Mouse (Mus musculus): ENCODE measurements around the gene Neu3. TPM values are rescaled to one million over a fixed set of nuclear protein-coding genes. Genes with fewer than 3 reads are reported as not detected.
"Not testable (repeated sequence)": the region's sequence is repeated elsewhere in the genome, so short reads cannot be mapped to it uniquely, and the experiment has no call there.

Neu3 gene
- polyA plus RNA-seq, 1 experiment from 2014 or later: 2.7 TPM

DNA sequence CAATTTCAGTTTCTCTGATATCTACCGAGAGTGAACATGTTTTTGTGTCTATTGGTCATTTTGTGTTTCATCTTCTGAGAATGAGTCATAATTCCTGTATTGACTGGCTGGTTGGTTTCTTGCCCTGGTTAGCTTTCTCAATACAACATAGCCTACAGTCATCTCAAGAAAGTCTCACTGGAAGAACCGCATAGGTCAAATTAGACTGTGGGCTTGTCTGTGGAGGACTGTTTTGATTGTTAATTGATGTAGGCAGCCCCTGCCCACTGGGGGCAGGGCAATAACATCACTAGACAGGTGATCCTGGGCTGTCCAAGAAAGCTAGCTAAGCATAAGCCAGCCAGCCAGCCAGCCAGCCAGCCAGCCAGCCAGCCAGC, 5.6 kb upstream of the Neu3 start:
- Histone ChIP-seq H3K4me2 (no peak overlapping the region), H3K9me3 (no peaks in the 10 kb centered on the region), H3K9ac (replicated peaks) (no peak overlapping the region), H3K4me3 (replicated peaks) (no peak overlapping the region), H3K27me3 (no peaks in the 10 kb centered on the region), H3K36me3 (peaks cover 28% of the 10 kb centered on the region), H3K27ac (no peak overlapping the region), H3K4me1 (replicated peaks) (peaks cover 21% of the 10 kb centered on the region)
- no peak for ATAC-seq (ENCODE audit: insufficient number of reproducible peaks, insufficient read depth, low FRiP score, low TSS enrichment, low read depth)
- 95% methylated on average over 2 of the region's 2 CpGs for WGBS

DNA sequence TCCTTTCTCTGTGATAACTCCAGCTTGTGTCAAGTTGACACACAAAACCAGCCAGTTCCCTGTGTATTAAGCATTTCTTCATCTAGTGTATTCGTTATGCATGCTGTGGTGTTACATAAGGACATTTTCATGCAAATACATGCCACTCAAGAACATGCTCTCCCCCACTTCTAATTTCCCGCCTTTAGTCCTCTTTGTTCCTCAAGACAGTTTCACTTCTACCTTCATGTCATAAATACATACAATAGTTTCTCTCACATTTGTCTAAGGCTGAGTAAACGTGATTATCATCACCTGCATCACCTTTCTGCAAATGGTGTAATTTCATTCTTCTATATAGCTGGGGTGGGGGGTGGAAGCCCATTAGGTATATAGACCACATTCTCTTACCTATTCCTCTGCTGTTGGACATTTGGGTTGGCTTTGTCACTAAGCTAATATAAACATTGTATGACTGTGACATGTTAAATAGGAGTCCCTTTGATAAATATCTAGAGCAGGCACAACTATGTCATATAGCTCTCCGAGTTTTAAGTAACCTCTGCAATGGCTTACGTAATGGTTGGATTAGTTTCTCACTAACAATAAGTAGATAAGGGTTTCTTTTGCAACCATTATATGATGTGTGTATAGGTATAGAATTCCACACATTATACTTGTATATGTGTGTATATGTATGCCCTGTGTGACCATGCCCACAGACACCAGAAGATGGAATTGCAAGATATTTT, 5.1 kb upstream of the Neu3 start:
- H3K27me3 ChIP-seq: no peaks in the 10 kb centered on the region
- no peaks in the 10 kb centered on the region for H3K9me3 ChIP-seq
- H3K36me3 ChIP-seq: peaks cover 22% of the 10 kb centered on the region
- H3K4me2 ChIP-seq: no peak overlapping the region
- H3K4me3 ChIP-seq (replicated peaks): no peak overlapping the region
- no peak overlapping the region for H3K27ac ChIP-seq
- peaks cover 16% of the 10 kb centered on the region for H3K4me1 ChIP-seq (replicated peaks)
- no peak overlapping the region for H3K9ac ChIP-seq (replicated peaks)
- WGBS: 87% methylated on average over 5 of the region's 5 CpGs
- ATAC-seq (ENCODE audit: insufficient number of reproducible peaks, insufficient read depth, low FRiP score, low TSS enrichment, low read depth): no peak

DNA sequence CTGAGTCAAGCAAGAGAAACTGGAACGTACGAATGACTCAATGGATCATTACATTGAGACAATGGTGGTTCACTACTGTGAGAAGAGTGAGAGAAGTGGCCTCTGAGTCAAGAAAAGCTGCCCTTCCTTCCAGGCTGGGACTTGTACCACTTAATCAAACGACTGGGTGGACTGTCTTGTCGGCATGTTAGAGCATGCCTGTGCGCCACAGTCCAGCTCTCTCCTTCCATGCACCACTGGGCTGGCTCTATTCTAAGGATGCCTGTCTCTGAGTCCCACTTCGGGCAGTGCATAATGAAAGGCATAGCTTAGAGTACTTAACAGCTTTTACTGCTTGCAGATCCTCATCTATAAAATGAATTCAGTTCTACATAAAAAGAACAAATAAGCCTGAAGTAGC, 2.1 kb downstream of the Neu3 start:
- 71% methylated on average over 6 of the region's 6 CpGs for whole genome bisulfite sequencing
- H3K27ac ChIP-seq: no peak overlapping the region
- no peaks in the 10 kb centered on the region for H3K36me3 ChIP-seq

DNA sequence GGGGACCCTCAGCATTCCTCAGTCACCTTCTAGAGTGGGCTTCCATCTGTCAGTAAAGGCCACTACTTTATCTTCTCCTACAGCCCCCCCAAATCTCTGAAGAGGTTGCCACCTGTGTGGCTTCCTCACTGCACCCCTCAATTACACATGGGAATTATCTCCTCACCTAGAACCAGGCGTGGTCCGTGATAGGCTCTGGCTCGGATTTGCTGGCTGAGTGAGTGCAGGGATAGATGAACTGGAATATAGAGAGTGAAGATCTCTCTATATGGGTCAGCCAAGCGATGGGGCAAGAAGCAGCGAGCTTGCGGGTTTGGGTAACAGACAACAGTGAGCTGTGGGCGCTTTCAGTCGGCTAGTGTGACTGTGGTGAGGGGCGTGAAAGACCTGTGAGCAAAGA, 2.7 kb downstream of the Neu3 start:
- no peaks in the 10 kb centered on the region; the same call in 1 of the 2 replicates for H3K27me3 ChIP-seq
- no peak overlapping the region for H3K9ac ChIP-seq (replicated peaks)
- H3K4me2 ChIP-seq: no peak overlapping the region
- no peak overlapping the region for H3K27ac ChIP-seq
- no peaks in the 10 kb centered on the region for H3K36me3 ChIP-seq
- 0 out of 2 replicates have a peak, but pooled peaks cover 2% of the 10 kb centered on the region for H3K4me1 ChIP-seq (replicated peaks)
- no peak for ATAC-seq (ENCODE audit: insufficient number of reproducible peaks, insufficient read depth, low FRiP score, low TSS enrichment, low read depth)
- no peaks in the 10 kb centered on the region for H3K9me3 ChIP-seq
- WGBS: 83% methylated on average over 9 of the region's 9 CpGs
- no peak overlapping the region for H3K4me3 ChIP-seq (replicated peaks)

More for the DNA sequence above, 2.1 kb downstream of the Neu3 start:
- Histone ChIP-seq H3K4me1 (replicated peaks) (0 out of 2 replicates have a peak, but pooled peaks cover 2% of the 10 kb centered on the region), H3K9ac (replicated peaks) (no peak overlapping the region), H3K9me3 (no peaks in the 10 kb centered on the region), H3K4me2 (no peak overlapping the region), H3K4me3 (replicated peaks) (no peak overlapping the region), H3K27me3 (no peaks in the 10 kb centered on the region; the same call in 1 of the 2 replicates)
- ATAC-seq (ENCODE audit: insufficient number of reproducible peaks, insufficient read depth, low FRiP score, low TSS enrichment, low read depth): no peak

DNA sequence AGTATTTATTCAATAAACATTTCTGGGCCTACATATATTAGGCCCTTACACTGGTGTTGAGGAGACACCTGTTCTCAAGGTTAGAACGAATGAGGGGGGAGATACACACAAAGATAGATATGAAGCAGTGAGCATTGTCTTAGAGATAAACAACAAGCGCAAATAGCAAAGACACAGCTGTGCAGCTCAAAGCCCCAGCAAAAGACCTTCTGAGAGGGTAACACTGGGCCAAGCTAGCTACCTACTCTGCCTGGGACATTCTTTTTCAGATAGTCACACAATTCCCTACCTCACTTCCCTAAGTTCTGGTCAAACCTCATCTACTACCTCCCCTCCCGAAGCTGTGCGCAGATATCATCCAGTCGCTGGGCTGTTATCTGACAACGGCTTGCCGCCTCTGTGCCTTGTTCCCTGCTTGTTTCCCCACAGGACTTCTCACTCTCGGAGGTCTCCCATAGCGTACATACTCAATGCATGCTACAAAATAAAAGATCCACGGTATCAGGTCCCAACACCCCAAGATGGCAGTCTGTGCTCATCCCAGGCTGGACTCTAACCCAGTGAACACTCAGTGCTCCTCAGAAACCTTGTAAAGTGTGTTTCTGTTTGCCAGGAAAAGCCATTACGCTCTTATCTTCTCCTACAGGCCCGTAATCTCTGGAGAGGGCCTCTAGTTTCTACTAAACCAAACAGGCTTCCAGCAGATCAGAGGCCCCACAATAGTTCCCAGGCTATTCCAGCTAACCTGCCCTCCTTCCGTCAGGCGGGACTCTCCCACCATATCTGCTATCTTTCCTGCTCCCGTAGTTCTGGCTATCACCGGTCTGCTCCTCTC, 3.4 kb downstream of the Neu3 start:
- H3K4me3 ChIP-seq (replicated peaks): no peak overlapping the region
- no peak overlapping the region for H3K4me2 ChIP-seq
- no peak overlapping the region for H3K9ac ChIP-seq (replicated peaks)
- H3K9me3 ChIP-seq: no peaks in the 10 kb centered on the region
- no peaks in the 10 kb centered on the region for H3K36me3 ChIP-seq
- no peak overlapping the region for H3K27ac ChIP-seq
- 0 out of 2 replicates have a peak, but pooled peaks cover 2% of the 10 kb centered on the region for H3K4me1 ChIP-seq (replicated peaks)
- no peaks in the 10 kb centered on the region; the same call in 1 of the 2 replicates for H3K27me3 ChIP-seq
- 81% methylated on average over 16 of the region's 16 CpGs for WGBS
- no peak for ATAC-seq (ENCODE audit: insufficient number of reproducible peaks, insufficient read depth, low FRiP score, low TSS enrichment, low read depth)

DNA sequence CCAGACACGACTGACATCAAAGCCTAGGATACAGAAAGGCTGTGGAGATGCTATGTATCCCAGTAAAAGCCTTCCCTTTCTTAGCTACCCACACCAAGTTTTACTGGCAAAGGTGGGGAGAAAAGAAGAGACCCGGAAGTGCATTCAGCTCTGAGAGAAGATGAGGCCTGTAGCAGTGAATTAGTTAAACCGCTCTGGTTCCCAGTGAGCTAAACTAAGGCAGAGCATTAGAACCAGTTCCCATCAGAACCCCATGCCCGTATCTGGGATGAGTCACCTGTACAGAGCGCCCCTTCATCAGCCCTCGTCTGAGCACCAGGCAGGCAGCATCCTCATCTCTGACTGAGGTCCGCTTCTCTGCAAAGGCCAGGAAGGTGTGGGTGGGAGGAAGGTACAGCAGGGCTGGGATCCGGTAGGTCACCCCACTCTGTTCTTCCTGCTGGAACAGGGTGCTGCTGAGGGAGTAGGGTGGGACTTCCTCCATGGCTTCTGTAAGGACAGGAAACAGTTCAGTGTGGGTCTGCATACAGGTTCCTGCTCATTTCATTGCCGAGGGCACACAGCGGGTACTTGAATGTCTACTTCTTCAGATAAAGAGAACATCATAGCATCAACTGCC, 5.1 kb downstream of the Neu3 start:
- Histone ChIP-seq H3K27me3 (no peaks in the 10 kb centered on the region; the same call in 1 of the 2 replicates), H3K4me2 (no peak overlapping the region), H3K4me3 (replicated peaks) (no peak overlapping the region), H3K36me3 (no peaks in the 10 kb centered on the region), H3K9ac (replicated peaks) (no peak overlapping the region), H3K9me3 (no peaks in the 10 kb centered on the region), H3K4me1 (replicated peaks) (0 out of 2 replicates have a peak, but pooled peaks cover 2% of the 10 kb centered on the region), H3K27ac (no peak overlapping the region)
- ATAC-seq (ENCODE audit: insufficient number of reproducible peaks, insufficient read depth, low FRiP score, low TSS enrichment, low read depth): no peak
- WGBS: 85% methylated on average over 10 of the region's 10 CpGs

DNA sequence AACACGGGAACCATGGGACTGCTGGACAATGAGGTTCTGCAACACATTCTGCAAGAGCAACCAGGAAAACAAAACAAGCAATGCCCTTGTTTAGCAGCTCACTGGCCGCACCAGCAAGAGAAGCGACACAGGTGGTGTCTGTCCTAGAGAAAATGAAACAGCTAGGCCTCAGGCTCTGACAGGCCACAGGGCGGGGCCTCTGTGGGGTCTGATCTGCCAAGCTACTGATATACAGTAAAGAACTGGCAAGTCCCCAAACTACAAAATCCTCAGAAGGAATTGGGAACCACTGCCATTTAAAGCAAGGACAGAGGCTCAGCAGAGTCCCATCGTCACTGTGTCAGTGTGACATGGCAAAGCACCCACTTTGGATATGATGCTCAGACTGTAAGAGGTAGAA, 5.8 kb downstream of the Neu3 start:
- H3K27me3 ChIP-seq: no peaks in the 10 kb centered on the region; the same call in 1 of the 2 replicates
- H3K4me1 ChIP-seq (replicated peaks): no peaks in the 10 kb centered on the region
- H3K4me2 ChIP-seq: no peak overlapping the region
- H3K9ac ChIP-seq (replicated peaks): no peak overlapping the region
- no peak for ATAC-seq (ENCODE audit: insufficient number of reproducible peaks, insufficient read depth, low FRiP score, low TSS enrichment, low read depth)
- no peak overlapping the region for H3K4me3 ChIP-seq (replicated peaks)
- no peak overlapping the region for H3K27ac ChIP-seq
- no peaks in the 10 kb centered on the region for H3K9me3 ChIP-seq
- H3K36me3 ChIP-seq: no peaks in the 10 kb centered on the region
- 89% methylated on average over 5 of the region's 5 CpGs for WGBS

DNA sequence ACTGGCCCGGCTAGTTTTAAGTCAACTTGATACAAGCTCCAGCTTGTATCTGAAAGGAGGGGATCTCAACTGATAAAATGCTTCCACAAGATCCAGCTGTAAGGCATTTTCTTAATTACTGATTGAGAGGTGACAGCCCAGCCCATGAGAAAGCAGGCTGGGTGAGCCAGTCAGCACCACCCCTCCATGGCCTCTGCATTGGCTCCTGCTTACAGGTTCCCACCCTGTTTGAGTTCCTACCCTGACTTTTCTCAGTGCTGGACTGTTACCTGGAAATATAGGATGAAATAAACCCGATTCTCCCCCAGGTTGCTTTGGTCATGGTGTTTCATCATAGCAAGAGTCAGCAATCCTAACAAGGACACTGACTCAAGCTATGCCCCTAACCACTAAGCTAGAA, 6.3 kb downstream of the Neu3 start:
- H3K27me3 ChIP-seq: no peaks in the 10 kb centered on the region; the same call in 1 of the 2 replicates
- no peaks in the 10 kb centered on the region for H3K9me3 ChIP-seq
- H3K4me1 ChIP-seq (replicated peaks): no peaks in the 10 kb centered on the region
- H3K27ac ChIP-seq: no peak overlapping the region
- no peaks in the 10 kb centered on the region for H3K36me3 ChIP-seq
- H3K9ac ChIP-seq (replicated peaks): no peak overlapping the region
- no peak for ATAC-seq (ENCODE audit: insufficient number of reproducible peaks, insufficient read depth, low FRiP score, low TSS enrichment, low read depth)
- H3K4me2 ChIP-seq: no peak overlapping the region
- no peak overlapping the region for H3K4me3 ChIP-seq (replicated peaks)
- WGBS: 86% methylated on average over 2 of the region's 2 CpGs

DNA sequence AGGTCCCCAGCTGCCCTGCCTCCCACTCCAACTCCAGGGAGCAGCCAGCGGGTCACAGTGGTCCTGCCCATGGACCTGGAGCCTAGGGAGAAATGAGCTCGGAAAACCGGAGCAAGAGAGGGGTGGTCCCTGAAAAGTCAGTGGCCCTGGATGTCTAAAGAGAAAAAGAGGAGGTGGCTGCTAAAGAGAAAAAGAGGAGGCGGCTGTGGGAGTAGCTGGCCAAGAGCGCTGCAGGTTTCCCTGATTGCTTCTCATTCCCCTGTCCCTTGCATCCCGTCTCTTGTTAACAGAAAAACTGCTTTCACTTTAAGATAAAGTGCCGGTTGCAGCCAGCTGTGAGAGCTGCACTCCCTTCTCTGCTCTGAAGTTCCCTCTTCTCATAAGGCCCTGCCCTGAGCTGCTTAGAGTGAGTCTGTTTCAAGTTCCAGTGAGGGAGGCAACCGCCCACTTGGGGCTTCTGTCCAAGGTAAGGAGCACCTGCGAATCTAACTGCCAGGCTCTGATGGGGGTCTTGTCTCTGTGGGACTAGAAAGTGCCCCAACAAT, 10.0 kb downstream of the Neu3 start:
- not testable (repeated sequence) for H3K4me2 ChIP-seq; H3K27me3 ChIP-seq; H3K27ac ChIP-seq; H3K36me3 ChIP-seq; H3K9ac ChIP-seq (replicated peaks); ATAC-seq (ENCODE audit: insufficient number of reproducible peaks, insufficient read depth, low FRiP score, low TSS enrichment, low read depth); H3K4me3 ChIP-seq (replicated peaks); H3K4me1 ChIP-seq (replicated peaks); H3K9me3 ChIP-seq
- WGBS: 23% methylated on average over 9 of the region's 9 CpGs

DNA sequence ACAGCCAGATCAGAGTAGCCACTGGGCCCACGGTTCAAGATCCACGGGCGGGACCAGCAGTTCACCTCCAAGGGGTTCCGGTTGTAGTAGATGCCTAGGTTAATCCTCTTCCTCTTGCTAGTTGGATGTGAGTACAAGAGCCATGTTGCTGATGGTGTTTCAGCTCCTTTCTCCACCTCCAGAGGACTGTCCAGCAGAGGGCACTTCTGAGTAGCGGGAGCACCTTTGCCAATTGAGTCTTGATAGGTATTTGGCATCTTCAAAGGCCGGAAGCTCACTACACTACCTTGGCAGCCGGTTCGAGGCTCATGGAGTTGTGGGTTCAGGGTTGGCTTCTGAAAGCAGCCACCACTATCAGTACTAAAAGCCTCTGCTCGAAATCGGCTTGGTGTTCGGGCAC, 14.8 kb downstream of the Neu3 start:
- no peak for ATAC-seq (ENCODE audit: insufficient number of reproducible peaks, insufficient read depth, low FRiP score, low TSS enrichment, low read depth)
- no peaks in the 10 kb centered on the region; the same call in 1 of the 2 replicates for H3K36me3 ChIP-seq
- H3K27ac ChIP-seq: no peak overlapping the region
- no peak overlapping the region for H3K4me3 ChIP-seq (replicated peaks)
- no peaks in the 10 kb centered on the region for H3K9me3 ChIP-seq
- H3K9ac ChIP-seq (replicated peaks): no peak overlapping the region
- 91% methylated on average over 11 of the region's 11 CpGs for WGBS
- H3K4me2 ChIP-seq: no peak overlapping the region
- no peaks in the 10 kb centered on the region for H3K27me3 ChIP-seq
- H3K4me1 ChIP-seq (replicated peaks): no peaks in the 10 kb centered on the region

DNA sequence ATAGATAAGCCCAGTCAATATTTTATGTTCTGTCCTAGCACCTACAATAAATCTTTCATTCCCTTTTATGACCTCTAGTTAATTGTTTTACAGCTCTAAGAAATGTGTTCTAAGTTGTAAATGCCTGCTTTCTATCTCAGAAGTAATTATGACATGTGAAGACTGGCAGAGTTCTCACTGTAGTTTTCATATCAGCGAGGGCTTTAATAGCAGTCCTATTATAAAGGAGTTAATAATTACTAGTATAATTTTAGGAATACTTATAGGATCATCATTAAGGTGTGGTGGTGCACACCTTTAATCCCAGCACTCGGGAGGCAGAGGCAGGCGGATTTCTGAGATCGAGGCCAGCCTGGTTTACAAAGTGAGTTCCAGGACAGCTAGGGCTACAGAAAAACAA, 16.6 kb downstream of the Neu3 start:
- whole genome bisulfite sequencing: 85% methylated on average over 4 of the region's 4 CpGs
- H3K4me1 ChIP-seq (replicated peaks): no peaks in the 10 kb centered on the region
- no peak overlapping the region for H3K9ac ChIP-seq (replicated peaks)
- no peaks in the 10 kb centered on the region; the same call in 1 of the 2 replicates for H3K36me3 ChIP-seq
- no peaks in the 10 kb centered on the region for H3K27me3 ChIP-seq
- no peak overlapping the region for H3K27ac ChIP-seq
- no peak overlapping the region for H3K4me2 ChIP-seq
- no peaks in the 10 kb centered on the region for H3K9me3 ChIP-seq
- ATAC-seq (ENCODE audit: insufficient number of reproducible peaks, insufficient read depth, low FRiP score, low TSS enrichment, low read depth): no peak
- H3K4me3 ChIP-seq (replicated peaks): no peak overlapping the region

Measured in limb, embryonic 12.5 days (tissue).